Mouse (Mus musculus) embryonic fibroblast, embryonic 13.5 days (primary cell): ENCODE measurements at regions not wholly inside any gene's neighbourhood (a gene's known extent, or its start where the extent isn't known, plus 50 kb on each side); places are given as distances from the start of the nearest gene placed in this dataset.

ENCODE experiments used
- CTCF ChIP-seq: IDR thresholded peaks from 2 replicates; pipeline ENCODE4 v1.5.1; 2011; ENCODE audit warnings: mild to moderate bottlenecking, control low read depth, low read length, moderate library complexity, borderline replicate concordance; ENCODE audit not compliant: insufficient read depth
- POLR2A ChIP-seq: IDR thresholded peaks from 2 replicates; pipeline ENCODE4 v1.6.1; 2011; ENCODE audit warnings: low read depth, mild to moderate bottlenecking, control low read depth, low read length, moderate library complexity

DNA sequence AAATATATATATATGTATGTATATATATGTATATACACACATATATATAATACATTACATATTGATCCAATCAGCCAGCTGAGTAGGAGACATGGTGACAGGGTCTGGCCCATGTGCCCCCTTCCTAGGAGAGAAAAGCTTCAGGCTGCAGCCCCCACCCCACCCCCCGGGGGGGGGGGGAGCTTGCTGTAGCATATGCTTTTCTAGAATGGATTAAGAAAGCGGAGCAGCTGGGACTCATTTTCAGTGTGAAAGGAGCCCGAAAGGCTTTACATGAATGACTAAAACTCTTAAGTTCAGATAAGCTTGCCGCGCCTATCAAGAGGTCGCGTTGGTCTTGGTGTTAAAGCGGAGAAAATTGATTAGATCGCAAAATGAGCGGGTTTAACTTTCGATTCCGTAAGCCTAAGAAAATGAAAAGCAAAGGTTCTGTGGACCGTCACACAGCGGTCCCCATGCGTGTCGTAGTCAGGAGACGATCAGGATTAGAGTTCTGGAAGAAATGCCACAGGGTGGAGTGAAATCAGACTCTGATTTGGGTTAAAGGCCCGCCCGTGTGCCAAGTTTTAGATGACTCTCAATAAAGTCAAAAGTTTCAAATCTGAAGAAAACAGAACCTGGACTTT is 103.1 kb upstream of the E2f7 start:
- TF ChIP-seq CTCF (no peak), POLR2A (no peak)
